In the genomic region with DNA sequence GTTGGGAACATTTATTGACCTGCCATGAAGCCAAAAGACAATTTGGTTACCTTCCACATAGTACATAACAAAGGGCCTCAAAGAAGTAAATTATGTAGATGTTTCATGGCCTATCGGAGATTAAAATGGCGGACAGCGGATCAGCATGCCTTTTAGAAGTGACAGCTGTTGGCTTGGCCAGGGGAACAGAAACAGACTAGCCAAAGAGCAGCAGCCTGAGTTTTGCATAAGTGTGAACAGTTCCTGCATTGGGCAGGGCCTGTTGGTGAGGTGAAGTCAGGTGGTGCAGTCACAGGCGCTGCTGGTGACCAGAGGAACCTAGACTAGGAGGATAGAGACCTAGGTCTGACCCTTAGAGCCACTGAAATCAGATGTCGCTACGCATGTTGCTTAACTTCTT, we compare ENCODE assay signal across 16 mouse cellular contexts. TPM values are rescaled to one million over a fixed set of nuclear protein-coding genes. Genes with fewer than 3 reads are reported as not detected.
A peak's percentile ranks its signal among the peaks of the same experiment; 100 is the strongest.
DNase-seq lines count a peak whose midpoint lies in the region; TF ChIP-seq lines count a peak whose summit lies in the region.
"Had no signal": no experiment of that assay in that cellular context is flagged by ENCODE, and none has a peak within 500 bp of the region (broad histone marks: within the 10 kb centered on the region; RNA-seq: fewer than 3 reads in every experiment).

No protein-coding gene starts in this region.

- H3K79me2 ChIP-seq in macrophage (ENCODE audit: inconsistent target), result peaks cover 100% of the 10 kb centered on the region

- 57% methylated on average over 6 of the region's 6 CpGs for WGBS in bone marrow, adult 2 months
- WGBS in macrophage (ENCODE audit: missing documents), result 74% methylated on average over 6 of the region's 6 CpGs

- peak overlapping the region; percentile 79; the same call in 1 of the 2 replicates for H3K27ac ChIP-seq in layer of hippocampus, adult 2 months
- H3K27ac ChIP-seq in bone marrow, adult 2 months (ENCODE audit: control insufficient read depth, insufficient read depth, low read depth, low read length, poor library complexity), result peak overlapping the region; percentile 70
- H3K27ac ChIP-seq in macrophage, result peak overlapping the region; percentile 25
- H3K27ac ChIP-seq: embryonic facial prominence, embryonic 13.5 days; forebrain, embryonic 10.5 days; hindbrain, embryonic 14.5 days; limb, embryonic 12.5 days; neural tube, embryonic 12.5 days had no signal

- TF ChIP-seq CTCF in layer of hippocampus, adult 2 months (conservative IDR thresholded peaks at IDR 0.05), result no peak
- TF ChIP-seq CTCF in bone marrow, adult 2 months (IDR thresholded peaks at IDR 0.05; ENCODE audit: control insufficient read depth, insufficient read depth, low read length), result no peak

- peaks cover 7% of the 10 kb centered on the region for H3K4me1 ChIP-seq in bone marrow, adult 2 months (ENCODE audit: control insufficient read depth, insufficient read depth, low read length)

- no peak overlapping the region for H3K4me3 ChIP-seq in layer of hippocampus, adult 2 months
- peak overlapping the region; percentile 8 for H3K4me3 ChIP-seq in bone marrow, adult 2 months (replicated peaks; ENCODE audit: control insufficient read depth, low read depth, low read length)
- H3K4me3 ChIP-seq in macrophage (ENCODE audit: inconsistent target), result no peak overlapping the region
- H3K4me3 ChIP-seq: embryonic facial prominence, embryonic 13.5 days; forebrain, embryonic 10.5 days; limb, embryonic 12.5 days; neural tube, embryonic 12.5 days had no signal

- no peak for TF ChIP-seq POLR2A in bone marrow, adult 2 months (IDR thresholded peaks at IDR 0.05; ENCODE audit: borderline replicate concordance, control insufficient read depth, low read depth, low read length)

- no peaks in the 10 kb centered on the region for H3K36me3 ChIP-seq in macrophage (ENCODE audit: inconsistent target)
- H3K36me3 ChIP-seq: limb, embryonic 12.5 days; neural tube, embryonic 12.5 days had no signal

- DNase-seq in layer of hippocampus, adult 2 months (ENCODE audit: low spot score in 2 of 2), result no peak
- no peak for DNase-seq in layer of hippocampus, postnatal 36 days
- peak; percentile 39 for DNase-seq in CD4-positive helper T cell, adult 2 months (ENCODE audit: low read depth, low spot score)
- DNase-seq in cerebellum, adult 9-11 months, result no peak
- no peak for DNase-seq in urinary bladder, postnatal 4 days (ENCODE audit: low spot score in 2 of 2)
- no peak for DNase-seq in ovary, postnatal 10 days (ENCODE audit: low spot score)
- DNase-seq: kidney, adult 11 months; thymus, adult 18-20 months had no signal

RNA-seq across cellular contexts. Expression of a gene that starts 7.0 kb away (rescaled TPM):
- total RNA-seq in layer of hippocampus, adult 2 months (2021), result 1 to 10 TPM; 7.2 to 8.3 TPM
- total RNA-seq in layer of hippocampus, postnatal 36 days (2021), result 1 to 10 TPM; 7.3 to 8.7 TPM
- polyA plus RNA-seq in bone marrow, adult 2 months (2011; ENCODE audit: insufficient read depth, insufficient read length, low replicate concordance, missing spikeins), result 3.9 and 5.2 TPM in 2 replicates
- 10 to 100 TPM in 16 of 26 experiments, 1 to 10 TPM in 10; 1.9 to 29.5 (median 15.6) TPM for total RNA-seq in macrophage (2018; cell fraction: chromatin; rRNA removed)
- 1 to 10 TPM; 1.0 to 7.8 (median 6.3) TPM for total RNA-seq in macrophage (2018; cell fraction: cytosol; rRNA removed)
- 10 to 100 TPM in 13 of 26 experiments, 1 to 10 TPM in 13; 2.4 to 31.1 (median 9.7) TPM for total RNA-seq in macrophage (2018; cell fraction: nucleus; rRNA removed)
- 5.0 to 6.5 TPM (median 5.2 TPM) in 3 replicates for polyA plus RNA-seq in macrophage (2018)

RNA-seq across cellular contexts. Expression of a gene that starts 7.7 kb away (rescaled TPM):
- 10 to 100 TPM; 17.6 to 23.6 TPM for total RNA-seq in layer of hippocampus, adult 2 months (2021)
- total RNA-seq in layer of hippocampus, postnatal 36 days (2021), result 10 to 100 TPM; 15.7 to 22.1 TPM
- 5.5 and 7.8 TPM in 2 replicates for polyA plus RNA-seq in bone marrow, adult 2 months (2011; ENCODE audit: insufficient read depth, insufficient read length, low replicate concordance, missing spikeins)
- 10 to 100 TPM in 15 of 26 experiments, 1 to 10 TPM in 11; 1.7 to 19.1 (median 11.6) TPM for total RNA-seq in macrophage (2018; cell fraction: chromatin; rRNA removed)
- 1 to 10 TPM; 1.3 to 6.5 (median 5.1) TPM for total RNA-seq in macrophage (2018; cell fraction: cytosol; rRNA removed)
- total RNA-seq in macrophage (2018; cell fraction: nucleus; rRNA removed), result 10 to 100 TPM in 9 of 26 experiments, 1 to 10 TPM in 17; 2.3 to 17.0 (median 8.8) TPM
- 5.3 to 6.8 TPM (median 5.6 TPM) in 3 replicates for polyA plus RNA-seq in macrophage (2018)

RNA-seq across cellular contexts. Expression of a gene that starts 26.9 kb away (rescaled TPM):
- total RNA-seq in layer of hippocampus, adult 2 months (2021), result 100 to 1,000 TPM; 114 to 117 TPM
- 100 to 1,000 TPM; 109 to 116 TPM for total RNA-seq in layer of hippocampus, postnatal 36 days (2021)
- 1.3 and 3.0 TPM in 2 replicates for polyA plus RNA-seq in bone marrow, adult 2 months (2011; ENCODE audit: insufficient read depth, insufficient read length, low replicate concordance, missing spikeins)
- 1 to 10 TPM in 14 of 26 experiments, under 1 TPM in 12; 0.45 to 2.4 (median 1.0) TPM for total RNA-seq in macrophage (2018; cell fraction: chromatin; rRNA removed)
- total RNA-seq in macrophage (2018; cell fraction: cytosol; rRNA removed), result 1 to 10 TPM; 3.6 to 7.4 (median 5.5) TPM
- 1 to 10 TPM in 25 of 26 experiments, under 1 TPM in 1; 0.91 to 4.3 (median 2.4) TPM for total RNA-seq in macrophage (2018; cell fraction: nucleus; rRNA removed)
- polyA plus RNA-seq in macrophage (2018), result 4.0 to 5.0 TPM (median 4.9 TPM) in 3 replicates

RNA-seq across cellular contexts. Expression of a gene that starts 40.3 kb away (rescaled TPM):
- total RNA-seq in layer of hippocampus, adult 2 months (2021), result 1 to 10 TPM; 1.9 TPM
- total RNA-seq in layer of hippocampus, postnatal 36 days (2021), result 1 to 10 TPM; 1.7 to 1.8 TPM
- polyA plus RNA-seq in bone marrow, adult 2 months (2011; ENCODE audit: insufficient read depth, insufficient read length, low replicate concordance, missing spikeins), result not detected in 2 replicates
- not detected for total RNA-seq in macrophage (2018; cell fraction: chromatin; rRNA removed)
- total RNA-seq in macrophage (2018; cell fraction: cytosol; rRNA removed), result not detected
- total RNA-seq in macrophage (2018; cell fraction: nucleus; rRNA removed), result not detected
- polyA plus RNA-seq in macrophage (2018), result not detected in 3 replicates
- total RNA-seq: gastrocnemius, adult 8-10 months had no signal

RNA-seq across cellular contexts. Expression of a gene that starts 52.4 kb away (rescaled TPM):
- total RNA-seq in layer of hippocampus, adult 2 months (2021), result 10 to 100 TPM; 61.5 to 63.0 TPM
- 10 to 100 TPM; 56.5 to 58.3 TPM for total RNA-seq in layer of hippocampus, postnatal 36 days (2021)
- 1.2 and 4.3 TPM in 2 replicates for polyA plus RNA-seq in bone marrow, adult 2 months (2011; ENCODE audit: insufficient read depth, insufficient read length, low replicate concordance, missing spikeins)
- 1 to 10 TPM in 5 of 26 experiments, under 1 TPM in 14, not detected in 7; 0.17 to 1.8 (median 0.65) TPM for total RNA-seq in macrophage (2018; cell fraction: chromatin; rRNA removed)
- under 1 TPM in 4 of 26 experiments, not detected in 22; under 0.01 to 0.03 (median 0.03) TPM for total RNA-seq in macrophage (2018; cell fraction: cytosol; rRNA removed)
- 1 to 10 TPM in 1 of 26 experiments, under 1 TPM in 15, not detected in 10; 0.06 to 1.7 (median 0.21) TPM for total RNA-seq in macrophage (2018; cell fraction: nucleus; rRNA removed)
- polyA plus RNA-seq in macrophage (2018), result 0.01 TPM in 1 of 3 replicates, not detected in the others

Comparison
In these comparisons a context has a peak if more than half of its experiments do, and no peak if none do; other contexts are left out.
1. H3K27ac ChIP-seq: peak in every context shown above with its lines; median percentile 79 in layer of hippocampus, adult 2 months; 70 in bone marrow, adult 2 months; 25 in macrophage.